Mouse (Mus musculus): Measurements from ENCODE around the gene Eprs. TPM values are rescaled to one million over a fixed set of nuclear protein-coding genes. Genes with fewer than 3 reads are reported as not detected.

The Eprs gene
- total RNA-seq, 1 experiment from 2014 or later, result 229 TPM

GRCm38 (mm10) chr1:185431245-185431997 is 68.6 kb downstream of the Eprs start:
- no peak for ATAC-seq (replicated peaks in 1 of 2; ENCODE audit: insufficient read depth in 1 of 2, low FRiP score in 2 of 2, low TSS enrichment in 1 of 2, low read depth in 1 of 2, poor library complexity in 2 of 2, severe bottlenecking in 2 of 2)

DNA sequence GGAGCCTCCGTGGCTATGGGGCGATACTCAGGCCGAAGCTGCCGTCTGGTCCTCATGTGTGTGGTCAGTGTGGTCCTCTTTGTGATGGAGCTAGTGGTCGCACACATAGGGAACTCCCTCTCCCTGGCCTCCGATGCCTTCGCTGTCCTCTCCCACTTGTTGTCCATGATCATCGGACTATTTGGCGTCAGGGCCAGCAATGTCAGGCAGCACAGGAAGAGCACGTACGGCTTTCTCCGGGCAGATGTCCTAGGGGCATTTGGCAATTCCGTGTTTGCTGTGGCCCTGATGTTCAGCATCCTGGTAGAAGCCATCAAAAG is 69.1 kb downstream of the Eprs start:
- no peak for ATAC-seq (replicated peaks in 1 of 2; ENCODE audit: insufficient read depth in 1 of 2, low FRiP score in 2 of 2, low TSS enrichment in 1 of 2, low read depth in 1 of 2, poor library complexity in 2 of 2, severe bottlenecking in 2 of 2)

GRCm38 (mm10) chr1:185433112-185433511 is 70.3 kb downstream of the Eprs start:
- ATAC-seq (replicated peaks in 1 of 2; ENCODE audit: insufficient read depth in 1 of 2, low FRiP score in 2 of 2, low TSS enrichment in 1 of 2, low read depth in 1 of 2, poor library complexity in 2 of 2, severe bottlenecking in 2 of 2), result no peak

DNA sequence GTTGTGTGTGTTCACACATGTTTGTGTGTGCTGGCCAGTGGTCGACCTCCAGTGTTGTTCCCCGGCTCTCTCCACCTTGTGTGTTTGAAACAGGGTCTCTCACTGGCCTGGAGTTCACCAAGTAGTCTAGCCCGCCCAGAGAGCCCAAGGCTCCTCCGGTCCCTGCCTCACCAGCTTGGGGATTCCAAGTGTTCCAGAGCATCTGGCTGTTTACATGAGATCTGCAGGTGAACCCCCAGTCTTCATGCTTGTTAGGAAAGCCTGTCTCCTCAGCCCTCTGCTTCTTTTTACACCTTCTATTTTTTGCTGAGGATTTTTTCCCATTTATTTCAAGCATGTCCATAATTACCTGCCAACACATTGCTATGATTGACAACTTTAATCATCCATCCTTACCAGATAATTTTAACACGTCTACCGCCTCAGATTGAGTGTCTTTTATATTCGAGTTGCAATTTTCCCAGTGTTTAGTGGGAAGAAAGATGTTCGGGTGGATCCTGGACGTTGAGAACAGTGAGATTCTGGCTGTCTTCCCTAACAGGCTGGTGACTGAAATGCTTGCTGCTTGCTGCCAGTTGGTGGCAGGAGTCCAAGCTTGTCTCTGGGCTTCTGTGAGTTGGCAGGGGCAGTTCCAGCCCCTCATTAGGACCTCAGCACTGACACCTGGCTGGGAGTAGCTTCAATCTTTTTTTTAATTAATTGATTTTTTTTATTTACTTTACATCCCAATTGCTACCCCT is 76.2 kb downstream of the Eprs start:
- ATAC-seq (replicated peaks in 1 of 2; ENCODE audit: insufficient read depth in 1 of 2, low FRiP score in 2 of 2, low TSS enrichment in 1 of 2, low read depth in 1 of 2, poor library complexity in 2 of 2, severe bottlenecking in 2 of 2), result no peak

DNA sequence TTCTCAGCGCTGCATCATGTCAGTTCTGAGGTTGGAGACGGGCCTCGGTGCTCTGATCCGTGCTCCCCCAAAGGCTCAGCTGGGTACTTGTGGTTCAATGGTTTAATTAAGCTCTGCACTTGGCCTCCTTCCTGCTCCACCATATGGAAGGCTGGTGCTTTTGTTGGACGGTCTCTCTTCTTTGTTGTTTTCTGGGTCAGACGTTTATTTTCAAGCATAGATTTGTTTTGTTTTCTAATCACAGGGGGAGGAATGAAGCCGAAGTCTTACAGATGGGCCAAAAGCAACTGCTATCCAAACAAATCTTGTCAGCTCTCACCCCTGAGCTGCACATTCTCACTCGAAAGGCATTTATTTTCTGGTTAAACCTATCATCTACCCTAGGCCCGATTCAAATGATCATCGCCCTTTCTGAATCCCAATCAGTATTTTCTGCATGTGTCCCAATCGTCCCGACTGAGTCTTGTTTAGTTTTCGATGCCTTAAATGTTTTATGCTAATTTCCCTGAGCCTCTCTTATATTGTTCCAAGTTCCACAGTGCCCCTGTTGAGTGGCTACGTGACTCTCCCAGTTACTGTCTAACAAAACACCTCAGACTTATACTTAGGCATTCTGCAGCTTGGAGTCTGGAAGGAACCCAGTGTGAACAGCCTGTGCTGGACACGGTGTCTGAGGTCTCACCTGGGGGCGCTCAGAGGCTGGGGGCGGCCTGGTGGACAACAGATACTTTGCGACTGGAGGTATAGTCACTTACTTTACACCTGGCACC is 79.0 kb downstream of the Eprs start:
- ATAC-seq (replicated peaks in 1 of 2; ENCODE audit: insufficient read depth in 1 of 2, low FRiP score in 2 of 2, low TSS enrichment in 1 of 2, low read depth in 1 of 2, poor library complexity in 2 of 2, severe bottlenecking in 2 of 2), result no peak

- no peak for ATAC-seq (replicated peaks in 1 of 2; ENCODE audit: insufficient read depth in 1 of 2, low FRiP score in 2 of 2, low TSS enrichment in 1 of 2, low read depth in 1 of 2, poor library complexity in 2 of 2, severe bottlenecking in 2 of 2)
Measured at GRCm38 (mm10) chr1:185448936-185449335, 86.1 kb downstream of the Eprs start.

GRCm38 (mm10) chr1:185449727-185450126 is 86.9 kb downstream of the Eprs start:
- no peak for ATAC-seq (replicated peaks in 1 of 2; ENCODE audit: insufficient read depth in 1 of 2, low FRiP score in 2 of 2, low TSS enrichment in 1 of 2, low read depth in 1 of 2, poor library complexity in 2 of 2, severe bottlenecking in 2 of 2)

GRCm38 (mm10) chr1:185451077-185451476 is 88.2 kb downstream of the Eprs start:
- ATAC-seq (replicated peaks in 1 of 2; ENCODE audit: insufficient read depth in 1 of 2, low FRiP score in 2 of 2, low TSS enrichment in 1 of 2, low read depth in 1 of 2, poor library complexity in 2 of 2, severe bottlenecking in 2 of 2), result no peak

- ATAC-seq (replicated peaks in 1 of 2; ENCODE audit: insufficient read depth in 1 of 2, low FRiP score in 2 of 2, low TSS enrichment in 1 of 2, low read depth in 1 of 2, poor library complexity in 2 of 2, severe bottlenecking in 2 of 2), result no peak
Measured at GRCm38 (mm10) chr1:185451495-185451894, 88.7 kb downstream of the Eprs start.

DNA sequence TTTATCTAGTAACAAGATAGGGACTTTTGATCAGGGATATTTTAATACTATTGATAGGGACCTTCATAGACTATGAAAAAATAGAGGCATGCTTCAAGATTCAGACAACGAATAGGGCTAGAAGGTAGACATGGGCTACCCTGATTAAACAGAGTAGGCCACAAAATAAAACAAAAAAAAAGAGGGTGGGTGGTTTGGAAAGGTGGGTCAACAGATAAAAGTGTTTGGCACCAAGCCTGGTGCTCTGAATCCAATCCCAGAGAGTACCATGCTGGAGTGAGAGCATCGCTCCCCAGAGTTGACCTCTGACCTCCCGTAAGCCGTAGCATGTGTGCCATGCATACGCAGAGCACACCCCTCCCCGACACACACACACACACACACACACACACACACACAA is 89.6 kb downstream of the Eprs start:
- ATAC-seq (replicated peaks in 1 of 2; ENCODE audit: insufficient read depth in 1 of 2, low FRiP score in 2 of 2, low TSS enrichment in 1 of 2, low read depth in 1 of 2, poor library complexity in 2 of 2, severe bottlenecking in 2 of 2), result no peak

GRCm38 (mm10) chr1:185454144-185454543 is 91.3 kb downstream of the Eprs start:
- no peak for ATAC-seq (replicated peaks in 1 of 2; ENCODE audit: insufficient read depth in 1 of 2, low FRiP score in 2 of 2, low TSS enrichment in 1 of 2, low read depth in 1 of 2, poor library complexity in 2 of 2, severe bottlenecking in 2 of 2)

DNA sequence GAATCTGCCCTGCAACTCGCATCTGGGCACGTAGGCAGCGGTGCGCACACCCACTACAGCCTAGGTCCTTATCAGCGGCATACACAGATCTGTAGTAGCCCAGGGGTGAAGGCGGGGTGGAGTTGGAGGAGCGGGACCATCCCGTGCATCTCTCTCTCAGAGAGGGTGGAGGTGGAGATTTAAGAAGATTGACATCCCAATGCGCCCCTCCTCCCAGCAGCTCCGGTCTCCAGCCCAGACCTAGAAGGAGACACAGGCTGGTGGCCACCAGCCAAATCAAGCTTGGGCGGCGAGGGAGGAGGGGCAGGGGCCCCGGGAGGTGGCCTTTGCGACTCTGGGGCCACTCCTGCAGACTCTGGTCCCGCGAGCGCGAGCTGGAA is 91.7 kb downstream of the Eprs start, which contains the start of gene Slc30a10:
Gene Slc30a10 (plus strand): TSS at position 274 of the 380 bp plus-strand sequence.
- ATAC-seq (replicated peaks in 1 of 2; ENCODE audit: insufficient read depth in 1 of 2, low FRiP score in 2 of 2, low TSS enrichment in 1 of 2, low read depth in 1 of 2, poor library complexity in 2 of 2, severe bottlenecking in 2 of 2), result peak; percentile 57 to 70; a peak in 3 of 4 replicates

DNA sequence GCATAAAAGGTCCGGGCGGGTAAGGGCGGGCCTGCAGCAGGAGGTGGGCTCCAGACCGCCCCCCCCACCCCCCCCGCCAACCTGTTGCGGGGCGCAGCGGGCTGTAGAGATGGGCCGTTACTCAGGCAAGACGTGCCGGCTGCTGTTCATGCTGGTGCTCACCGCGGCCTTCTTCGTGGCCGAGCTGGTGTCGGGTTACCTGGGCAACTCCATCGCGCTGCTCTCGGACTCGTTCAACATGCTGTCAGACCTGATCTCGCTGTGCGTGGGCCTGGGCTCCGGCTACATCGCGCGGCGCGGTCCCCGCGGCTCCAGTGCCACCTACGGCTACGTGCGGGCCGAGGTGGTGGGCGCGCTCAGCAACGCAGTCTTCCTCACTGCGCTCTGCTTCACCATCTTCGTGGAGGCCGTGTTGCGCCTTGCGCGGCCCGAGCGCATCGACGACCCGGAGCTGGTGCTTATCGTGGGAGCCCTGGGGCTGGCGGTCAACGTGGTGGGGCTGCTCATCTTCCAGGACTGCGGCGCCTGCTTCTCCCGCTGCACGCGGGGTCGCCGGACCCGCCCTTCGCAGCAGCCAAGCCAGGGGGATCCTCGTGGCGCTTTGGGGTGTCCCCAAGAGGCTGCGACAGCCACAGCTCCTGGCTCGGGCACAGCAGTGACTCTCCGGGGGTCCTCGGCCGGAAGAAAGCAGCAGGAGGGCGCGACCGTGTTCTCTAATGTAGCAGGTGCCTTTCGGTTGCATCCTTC is 92.3 kb downstream of the Eprs start:
- ATAC-seq (replicated peaks in 1 of 2; ENCODE audit: insufficient read depth in 1 of 2, low FRiP score in 2 of 2, low TSS enrichment in 1 of 2, low read depth in 1 of 2, poor library complexity in 2 of 2, severe bottlenecking in 2 of 2), result 0 out of 4 replicates have a peak, but pooled peaks of 1 of the 2 experiments have one; percentile 15

DNA sequence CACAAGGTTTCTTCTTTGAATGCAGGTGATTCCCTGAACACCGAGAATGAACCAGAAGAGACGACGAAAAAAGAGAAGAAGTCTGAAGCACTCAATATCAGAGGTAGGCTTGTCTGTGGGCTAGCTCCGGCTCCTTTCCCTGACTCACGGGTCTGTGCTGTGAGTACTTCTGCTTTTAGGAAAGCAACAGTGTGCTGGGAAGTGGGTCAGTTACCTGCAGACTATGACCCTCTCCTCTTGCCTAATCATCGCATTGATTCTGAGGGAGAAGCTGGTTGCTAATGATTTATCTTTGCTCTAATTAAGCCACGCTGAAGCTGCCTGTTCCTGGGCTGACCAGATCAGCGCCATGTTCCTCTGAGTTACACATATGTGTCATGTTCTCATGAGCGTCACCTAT is 93.5 kb downstream of the Eprs start:
- no peak for ATAC-seq (replicated peaks in 1 of 2; ENCODE audit: insufficient read depth in 1 of 2, low FRiP score in 2 of 2, low TSS enrichment in 1 of 2, low read depth in 1 of 2, poor library complexity in 2 of 2, severe bottlenecking in 2 of 2)

GRCm38 (mm10) chr1:185460096-185460495 is 97.3 kb downstream of the Eprs start:
- ATAC-seq (replicated peaks in 1 of 2; ENCODE audit: insufficient read depth in 1 of 2, low FRiP score in 2 of 2, low TSS enrichment in 1 of 2, low read depth in 1 of 2, poor library complexity in 2 of 2, severe bottlenecking in 2 of 2), result no peak

DNA sequence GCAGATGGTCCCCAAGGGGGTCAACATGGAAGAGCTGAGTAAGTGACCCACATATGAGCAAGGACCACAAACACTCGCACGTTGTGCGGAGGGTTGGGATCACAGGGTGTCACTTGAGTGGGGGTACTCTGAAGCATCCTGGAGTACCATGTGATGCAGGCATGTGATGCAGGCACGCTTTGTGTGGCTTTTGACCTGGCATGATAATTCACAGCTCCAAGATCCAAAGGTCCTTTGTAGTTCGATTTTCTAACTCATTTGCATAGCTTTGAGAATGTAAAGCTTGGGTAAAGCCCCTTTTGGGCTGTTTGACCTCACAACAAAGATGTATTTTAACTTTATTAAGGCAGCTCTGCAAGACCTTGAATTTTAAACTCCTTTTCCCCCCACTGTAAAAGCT is 100.0 kb downstream of the Eprs start:
- no peak for ATAC-seq (replicated peaks in 1 of 2; ENCODE audit: insufficient read depth in 1 of 2, low FRiP score in 2 of 2, low TSS enrichment in 1 of 2, low read depth in 1 of 2, poor library complexity in 2 of 2, severe bottlenecking in 2 of 2)

DNA sequence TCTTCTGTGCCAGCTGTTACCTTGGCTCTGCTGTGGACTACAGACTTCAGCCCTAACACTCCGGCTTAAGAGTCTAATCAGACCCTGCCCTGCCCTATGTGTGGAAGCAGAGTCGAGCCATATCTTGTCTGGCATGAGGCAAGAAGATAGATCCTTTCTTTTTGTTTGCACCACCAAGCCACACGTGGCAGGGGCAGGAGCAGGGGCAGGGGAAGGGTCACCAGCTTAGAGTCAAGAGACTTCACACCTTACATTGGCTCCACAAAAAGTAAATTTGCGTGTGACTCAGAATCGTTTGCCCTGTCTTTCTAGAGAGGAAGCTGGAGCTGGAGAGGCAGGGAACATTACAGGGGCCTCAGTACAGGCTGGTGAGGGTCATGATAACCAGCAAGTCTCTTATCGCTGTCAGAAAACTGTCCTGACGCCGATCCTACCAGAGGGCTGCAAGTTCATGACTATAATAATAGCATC is 106.7 kb downstream of the Eprs start:
- ATAC-seq (replicated peaks in 1 of 2; ENCODE audit: insufficient read depth in 1 of 2, low FRiP score in 2 of 2, low TSS enrichment in 1 of 2, low read depth in 1 of 2, poor library complexity in 2 of 2, severe bottlenecking in 2 of 2), result no peak; a peak in 1 of 4 replicates
